ENCODE assay signal across 19 mouse cellular contexts in genomic region chr12:81921785-81922184, GRCm38 (mm10).
A peak's percentile ranks its signal among the peaks of the same experiment; 100 is the strongest.
DNase-seq lines count a peak whose midpoint lies in the region; ATAC-seq and TF ChIP-seq lines count a peak whose summit lies in the region.
"Had no signal": no experiment of that assay in that cellular context is flagged by ENCODE, and none has a peak within 500 bp of the region (broad histone marks: within the 10 kb centered on the region; RNA-seq: fewer than 3 reads in every experiment).

No protein-coding gene starts in this region.

- H3K4me3 ChIP-seq in cerebellum, adult 2 months (replicated peaks; ENCODE audit: insufficient read depth, low read depth, low read length): no peak overlapping the region
- H3K4me3 ChIP-seq: embryonic facial prominence, embryonic 10.5 days; embryonic facial prominence, embryonic 12.5 days; forebrain, embryonic 10.5 days; forebrain, embryonic 12.5 days had no signal

- DNase-seq in heart, adult 11 months: peak; percentile 64
- no peak for DNase-seq in heart, adult 8-10 months (ENCODE audit: low spot score)
- DNase-seq in A20 (ENCODE audit: low read depth, low spot score): peak; percentile 19
- DNase-seq in cerebellum, adult 2 months: no peak
- DNase-seq: adrenal gland, adult 2 months; adrenal gland, postnatal 10 days; adrenal gland, postnatal 25 days; cerebellum, adult 11 months; cerebellum, adult 18-20 months; cerebellum, adult 9-10 months; cerebellum, postnatal 10 days; cerebellum, postnatal 25 days had no signal

- peak; percentile 74 for ATAC-seq in megakaryocyte, adult 5-6 weeks (ENCODE audit: poor library complexity, severe bottlenecking)
- ATAC-seq: forebrain, embryonic 14.5 days; forebrain, embryonic 16.5 days had no signal

- 90% methylated on average over 4 of the region's 4 CpGs for WGBS in cerebellum, adult 2 months

- no peak for TF ChIP-seq POLR2A in cerebellum, adult 2 months (IDR thresholded peaks at IDR 0.05; ENCODE audit: borderline replicate concordance, insufficient read depth, low read length)

- no peaks in the 10 kb centered on the region for H3K27me3 ChIP-seq in cerebellum, adult 2 months (ENCODE audit: control insufficient read depth, insufficient read depth, low read length)
- H3K27me3 ChIP-seq: embryonic facial prominence, embryonic 12.5 days; forebrain, embryonic 12.5 days had no signal

- no peak for TF ChIP-seq CTCF in cerebellum, adult 2 months (IDR thresholded peaks at IDR 0.05; ENCODE audit: borderline replicate concordance, insufficient read depth, low read depth, low read length)

- H3K4me1 ChIP-seq in cerebellum, adult 2 months (ENCODE audit: control insufficient read depth, insufficient read depth, low read length): no peaks in the 10 kb centered on the region
- H3K4me1 ChIP-seq: embryonic facial prominence, embryonic 10.5 days; embryonic facial prominence, embryonic 12.5 days; forebrain, embryonic 10.5 days; forebrain, embryonic 12.5 days had no signal

- H3K27ac ChIP-seq in cerebellum, adult 2 months (ENCODE audit: insufficient read depth, low read length): no peak overlapping the region
- H3K27ac ChIP-seq: embryonic facial prominence, embryonic 10.5 days; embryonic facial prominence, embryonic 12.5 days; forebrain, embryonic 10.5 days; forebrain, embryonic 12.5 days had no signal

Comparison
In these comparisons a context has a peak if more than half of its experiments do, and no peak if none do; other contexts are left out.
1. DNase-seq: peak in heart, adult 11 months (single experiment) and A20 (single experiment); none in heart, adult 8-10 months (single experiment) and cerebellum, adult 2 months (0 of 2).